ENCODE assay signal across 19 mouse cellular contexts in genomic region chr14:73130519-73130918, GRCm38 (mm10). TPM values are rescaled to one million over a fixed set of nuclear protein-coding genes. Genes with fewer than 3 reads are reported as not detected.
DNase-seq lines count a peak whose midpoint lies in the region; ATAC-seq and TF ChIP-seq lines count a peak whose summit lies in the region.
"Had no signal": no experiment of that assay in that cellular context is flagged by ENCODE, and none has a peak within 500 bp of the region (broad histone marks: within the 10 kb centered on the region; RNA-seq: fewer than 3 reads in every experiment).

No protein-coding gene starts in this region.

- H3K4me3 ChIP-seq in kidney, adult 2 months (ENCODE audit: insufficient read depth, low read depth, low read length) = no peak overlapping the region
- H3K4me3 ChIP-seq in kidney, embryonic 16.5 days (ENCODE audit: low read length) = no peak overlapping the region
- no peak overlapping the region for H3K4me3 ChIP-seq in liver, embryonic 16.5 days (ENCODE audit: low read depth, low read length)
- no peak overlapping the region for H3K4me3 ChIP-seq in forebrain, embryonic 15.5 days
- H3K4me3 ChIP-seq in midbrain, embryonic 10.5 days = no peak overlapping the region
- H3K4me3 ChIP-seq: heart, embryonic 10.5 days; hindbrain, embryonic 13.5 days; kidney, embryonic 15.5 days; limb, embryonic 10.5 days; neural tube, embryonic 12.5 days had no signal

- WGBS in kidney, adult 2 months = 49% methylated on average over 5 of the region's 5 CpGs
- 48% methylated on average over 5 of the region's 5 CpGs for WGBS in kidney, embryonic 16.5 days
- 36% methylated on average over 5 of the region's 5 CpGs for WGBS in liver, embryonic 16.5 days (ENCODE audit: insufficient replicate concordance)
- WGBS in forebrain, embryonic 15.5 days = 83% methylated on average over 5 of the region's 5 CpGs
- 78% methylated on average over 5 of the region's 5 CpGs for WGBS in midbrain, embryonic 10.5 days

- H3K9ac ChIP-seq in kidney, embryonic 16.5 days (replicated peaks; ENCODE audit: low read length) = no peak overlapping the region
- H3K9ac ChIP-seq in liver, embryonic 16.5 days (ENCODE audit: low read depth, low read length) = no peak overlapping the region
- H3K9ac ChIP-seq in forebrain, embryonic 15.5 days (replicated peaks) = no peak overlapping the region
- H3K9ac ChIP-seq: hindbrain, embryonic 13.5 days; kidney, embryonic 15.5 days; liver, embryonic 14.5 days; neural tube, embryonic 12.5 days had no signal

- no peak overlapping the region for H3K27ac ChIP-seq in kidney, adult 2 months (ENCODE audit: insufficient read depth, low read depth, low read length)
- no peak overlapping the region for H3K27ac ChIP-seq in kidney, embryonic 16.5 days (ENCODE audit: low read length)
- no peak overlapping the region for H3K27ac ChIP-seq in liver, embryonic 16.5 days (ENCODE audit: low read length)
- no peak overlapping the region for H3K27ac ChIP-seq in forebrain, embryonic 15.5 days (replicated peaks)
- no peak overlapping the region for H3K27ac ChIP-seq in midbrain, embryonic 10.5 days (replicated peaks)
- H3K27ac ChIP-seq: heart, embryonic 10.5 days; hindbrain, embryonic 13.5 days; kidney, embryonic 15.5 days; limb, embryonic 10.5 days; liver, embryonic 14.5 days; neural tube, embryonic 12.5 days had no signal

- H3K36me3 ChIP-seq in kidney, adult 2 months (ENCODE audit: control insufficient read depth, insufficient read depth, low read length) = no peaks in the 10 kb centered on the region
- H3K36me3 ChIP-seq in kidney, embryonic 16.5 days (ENCODE audit: insufficient read depth, low read length) = no peaks in the 10 kb centered on the region
- H3K36me3 ChIP-seq in liver, embryonic 16.5 days (ENCODE audit: control insufficient read depth, insufficient read depth) = no peaks in the 10 kb centered on the region
- H3K36me3 ChIP-seq in forebrain, embryonic 15.5 days = no peaks in the 10 kb centered on the region
- no peaks in the 10 kb centered on the region for H3K36me3 ChIP-seq in midbrain, embryonic 10.5 days
- H3K36me3 ChIP-seq: heart, embryonic 10.5 days; hindbrain, embryonic 13.5 days; kidney, embryonic 15.5 days; limb, embryonic 10.5 days; neural tube, embryonic 12.5 days had no signal

- TF ChIP-seq POLR2A in kidney, adult 2 months (IDR thresholded peaks at IDR 0.05; ENCODE audit: low read depth, low read length) = no peak

- TF ChIP-seq CTCF in kidney, adult 2 months (conservative IDR thresholded peaks at IDR 0.05; ENCODE audit: insufficient read depth, insufficient read length, low read depth, low read length) = no peak

- H3K9me3 ChIP-seq in kidney, embryonic 16.5 days (ENCODE audit: low read length) = no peaks in the 10 kb centered on the region
- no peaks in the 10 kb centered on the region for H3K9me3 ChIP-seq in liver, embryonic 16.5 days (replicated peaks; ENCODE audit: control insufficient read depth, low read length)
- no peaks in the 10 kb centered on the region for H3K9me3 ChIP-seq in forebrain, embryonic 15.5 days
- no peaks in the 10 kb centered on the region for H3K9me3 ChIP-seq in midbrain, embryonic 10.5 days (replicated peaks)
- H3K9me3 ChIP-seq: heart, embryonic 10.5 days; hindbrain, embryonic 13.5 days; kidney, embryonic 15.5 days; limb, embryonic 10.5 days; neural tube, embryonic 12.5 days had no signal

- DNase-seq in kidney, adult 2 months = peak; percentile 43
- peak; percentile 6 for DNase-seq in thymus, postnatal 4 days
- no peak for DNase-seq in thymus, postnatal 14 days
- no peak for DNase-seq in midbrain, embryonic 10.5 days (ENCODE audit: low spot score)
- DNase-seq: cerebellum, adult 9-11 months; heart, postnatal 14 days; lung, postnatal 14 days had no signal

- H3K4me2 ChIP-seq in kidney, embryonic 16.5 days (replicated peaks; ENCODE audit: low read depth, low read length) = no peak overlapping the region
- H3K4me2 ChIP-seq in liver, embryonic 16.5 days (ENCODE audit: low read depth, low read length) = no peak overlapping the region
- no peak overlapping the region for H3K4me2 ChIP-seq in forebrain, embryonic 15.5 days (replicated peaks)
- H3K4me2 ChIP-seq: hindbrain, embryonic 13.5 days; kidney, embryonic 15.5 days; midbrain, embryonic 11.5 days; neural tube, embryonic 12.5 days had no signal

- ATAC-seq in kidney, embryonic 16.5 days (ENCODE audit: low FRiP score, low TSS enrichment) = no peak
- peak; percentile 24; the same call in 1 of the 2 replicates for ATAC-seq in liver, embryonic 16.5 days (ENCODE audit: low read depth)
- ATAC-seq in forebrain, embryonic 15.5 days (replicated peaks) = no peak
- ATAC-seq: activated CD4-positive, CD25-positive, alpha-beta regulatory T cell, adult 4 months; forebrain, embryonic 16.5 days had no signal

- H3K4me1 ChIP-seq in kidney, adult 2 months (ENCODE audit: control insufficient read depth, insufficient read depth, low read length) = no peaks in the 10 kb centered on the region
- no peaks in the 10 kb centered on the region for H3K4me1 ChIP-seq in kidney, embryonic 16.5 days (ENCODE audit: insufficient read depth, low read length)
- H3K4me1 ChIP-seq in liver, embryonic 16.5 days (ENCODE audit: control insufficient read depth, low read depth, low read length) = no peaks in the 10 kb centered on the region
- no peaks in the 10 kb centered on the region for H3K4me1 ChIP-seq in forebrain, embryonic 15.5 days
- H3K4me1 ChIP-seq in midbrain, embryonic 10.5 days = peaks cover 7% of the 10 kb centered on the region; the same call in 1 of the 2 replicates
- H3K4me1 ChIP-seq: heart, embryonic 10.5 days; hindbrain, embryonic 13.5 days; neural tube, embryonic 12.5 days had no signal

- H3K27me3 ChIP-seq in kidney, adult 2 months (replicated peaks; ENCODE audit: control insufficient read depth, insufficient read depth, low read length) = no peaks in the 10 kb centered on the region
- no peaks in the 10 kb centered on the region for H3K27me3 ChIP-seq in kidney, embryonic 16.5 days (ENCODE audit: insufficient read depth, low read length)
- no peaks in the 10 kb centered on the region for H3K27me3 ChIP-seq in liver, embryonic 16.5 days (ENCODE audit: control insufficient read depth, insufficient read depth, low read depth, low read length)
- H3K27me3 ChIP-seq in forebrain, embryonic 15.5 days = no peaks in the 10 kb centered on the region
- H3K27me3 ChIP-seq in midbrain, embryonic 10.5 days (ENCODE audit: low read depth, poor library complexity, severe bottlenecking) = no peaks in the 10 kb centered on the region
- H3K27me3 ChIP-seq: hindbrain, embryonic 13.5 days; kidney, embryonic 15.5 days; neural tube, embryonic 12.5 days had no signal

RNA-seq across cellular contexts. Expression of gene Rcbtb2, which starts 7.7 kb away (rescaled TPM):
- 32.3 and 33.2 TPM in 2 replicates for polyA plus RNA-seq in kidney, adult 2 months (2012; rRNA removed)
- 123 and 127 TPM in 2 replicates for polyA plus RNA-seq in kidney, embryonic 16.5 days (2015; fragmentation: Nextera tagmentation; extraction: Ambion mirVana)
- 19.5 and 21.4 TPM in 2 replicates for polyA plus RNA-seq in liver, embryonic 16.5 days (2015; fragmentation: Nextera tagmentation; extraction: Ambion mirVana)
- polyA plus RNA-seq in forebrain, embryonic 15.5 days (2015; fragmentation: Nextera tagmentation; extraction: Ambion mirVana) = 87.5 and 90.8 TPM in 2 replicates
- polyA plus RNA-seq in midbrain, embryonic 10.5 days (2016; fragmentation: Nextera tagmentation; extraction: Ambion mirVana) = 163 and 168 TPM in 2 replicates

Comparison
In these comparisons a context has a peak if more than half of its experiments do, and no peak if none do; other contexts are left out.
1. DNase-seq: peak in kidney, adult 2 months (single experiment) and thymus, postnatal 4 days (single experiment); none in thymus, postnatal 14 days (single experiment) and midbrain, embryonic 10.5 days (single experiment).